Mouse (Mus musculus): Measurements from ENCODE around the gene Dnajc5. TPM values are rescaled to one million over a fixed set of nuclear protein-coding genes. Genes with fewer than 3 reads are reported as not detected.

The Dnajc5 gene
- polyA plus RNA-seq, 1 experiment, result 218 TPM

GRCm38 (mm10) chr2:181496831-181497547 lies 23.3 kb upstream of the Dnajc5 start, which contains the start of gene Tpd52l2:
Gene Tpd52l2, plus strand, starts transcription at chr2:181497142.
- under 1% methylated on average over 46 of the region's 46 CpGs for WGBS
- Histone ChIP-seq H3K27ac (ENCODE audit: insufficient read depth, low read length) (peak within 1 kb of the TSS; percentile 54), H3K4me3 (replicated peaks; ENCODE audit: insufficient read depth, low read depth, low read length) (peak within 1 kb of the TSS; percentile 78), H3K27me3 (ENCODE audit: control insufficient read depth, insufficient read depth, low read length) (no peaks in the 10 kb centered on the region), H3K4me1 (ENCODE audit: control insufficient read depth, insufficient read depth, low read length) (peaks cover 11% of the 10 kb centered on the region)
- TF ChIP-seq POLR2A (IDR thresholded peaks at IDR 0.05; ENCODE audit: borderline replicate concordance, insufficient read depth, low read length) (peak; percentile 85), CTCF (IDR thresholded peaks at IDR 0.05; ENCODE audit: borderline replicate concordance, insufficient read depth, low read depth, low read length) (no peak)
- peak; percentile 92 to 96 for DNase-seq

DNA sequence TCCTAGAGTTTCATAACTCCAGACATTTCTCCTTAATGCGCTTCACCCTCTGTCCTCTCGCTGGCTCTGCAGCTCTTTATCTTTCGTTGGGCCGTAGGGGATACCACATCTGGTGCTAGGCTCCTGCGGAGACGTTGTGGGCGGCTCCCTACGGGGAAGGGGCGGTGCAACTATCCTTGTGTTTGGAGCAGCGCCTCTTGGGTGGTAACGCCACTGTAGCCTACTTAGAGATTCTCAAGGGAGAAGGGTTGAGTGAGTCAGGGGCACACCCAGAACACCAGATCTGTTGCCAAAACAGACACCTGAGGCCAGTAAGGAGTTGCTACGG lies 22.8 kb upstream of the Dnajc5 start:
- H3K27me3 ChIP-seq (ENCODE audit: control insufficient read depth, insufficient read depth, low read length), result no peaks in the 10 kb centered on the region
- H3K27ac ChIP-seq (ENCODE audit: insufficient read depth, low read length), result peak overlapping the region; percentile 54
- WGBS, result under 1% methylated on average over 12 of the region's 12 CpGs
- H3K4me1 ChIP-seq (ENCODE audit: control insufficient read depth, insufficient read depth, low read length), result peaks cover 11% of the 10 kb centered on the region
- DNase-seq, result peak in 1 of 2 experiments; percentile 42
- peak overlapping the region; percentile 77 for H3K4me3 ChIP-seq (replicated peaks; ENCODE audit: insufficient read depth, low read depth, low read length)
- TF ChIP-seq CTCF (IDR thresholded peaks at IDR 0.05; ENCODE audit: borderline replicate concordance, insufficient read depth, low read depth, low read length) (no peak), POLR2A (IDR thresholded peaks at IDR 0.05; ENCODE audit: borderline replicate concordance, insufficient read depth, low read length) (no peak)

GRCm38 (mm10) chr2:181498644-181499043 lies 21.6 kb upstream of the Dnajc5 start:
- 55% methylated on average over 4 of the region's 4 CpGs for WGBS
- H3K4me1 ChIP-seq (ENCODE audit: control insufficient read depth, insufficient read depth, low read length), result peaks cover 11% of the 10 kb centered on the region
- no peaks in the 10 kb centered on the region for H3K27me3 ChIP-seq (ENCODE audit: control insufficient read depth, insufficient read depth, low read length)
- no peak for DNase-seq
- no peak overlapping the region for H3K27ac ChIP-seq (ENCODE audit: insufficient read depth, low read length)
- no peak for TF ChIP-seq POLR2A (IDR thresholded peaks at IDR 0.05; ENCODE audit: borderline replicate concordance, insufficient read depth, low read length)
- TF ChIP-seq CTCF (IDR thresholded peaks at IDR 0.05; ENCODE audit: borderline replicate concordance, insufficient read depth, low read depth, low read length), result no peak
- H3K4me3 ChIP-seq (replicated peaks; ENCODE audit: insufficient read depth, low read depth, low read length), result no peak overlapping the region

- Histone ChIP-seq H3K27me3 (ENCODE audit: control insufficient read depth, insufficient read depth, low read length) (no peaks in the 10 kb centered on the region), H3K27ac (ENCODE audit: insufficient read depth, low read length) (no peak overlapping the region), H3K4me1 (ENCODE audit: control insufficient read depth, insufficient read depth, low read length) (no peaks in the 10 kb centered on the region), H3K4me3 (replicated peaks; ENCODE audit: insufficient read depth, low read depth, low read length) (no peak overlapping the region)
- TF ChIP-seq CTCF (IDR thresholded peaks at IDR 0.05; ENCODE audit: borderline replicate concordance, insufficient read depth, low read depth, low read length), result no peak
- TF ChIP-seq POLR2A (IDR thresholded peaks at IDR 0.05; ENCODE audit: borderline replicate concordance, insufficient read depth, low read length), result no peak
- 93% methylated on average over 2 of the region's 2 CpGs for WGBS
- DNase-seq, result no peak
Measured at GRCm38 (mm10) chr2:181509191-181509590, 11.1 kb upstream of the Dnajc5 start.

GRCm38 (mm10) chr2:181511231-181511630 lies 9.1 kb upstream of the Dnajc5 start:
- Histone ChIP-seq H3K27ac (ENCODE audit: insufficient read depth, low read length) (no peak overlapping the region), H3K4me3 (replicated peaks; ENCODE audit: insufficient read depth, low read depth, low read length) (no peak overlapping the region), H3K27me3 (ENCODE audit: control insufficient read depth, insufficient read depth, low read length) (no peaks in the 10 kb centered on the region), H3K4me1 (ENCODE audit: control insufficient read depth, insufficient read depth, low read length) (no peaks in the 10 kb centered on the region)
- DNase-seq, result no peak
- 91% methylated on average over 8 of the region's 8 CpGs for WGBS
- TF ChIP-seq CTCF (IDR thresholded peaks at IDR 0.05; ENCODE audit: borderline replicate concordance, insufficient read depth, low read depth, low read length) (no peak), POLR2A (IDR thresholded peaks at IDR 0.05; ENCODE audit: borderline replicate concordance, insufficient read depth, low read length) (no peak)

GRCm38 (mm10) chr2:181519201-181519600 lies 1.1 kb upstream of the Dnajc5 start:
- Histone ChIP-seq H3K4me3 (replicated peaks; ENCODE audit: insufficient read depth, low read depth, low read length) (no peak overlapping the region), H3K27me3 (ENCODE audit: control insufficient read depth, insufficient read depth, low read length) (no peaks in the 10 kb centered on the region), H3K27ac (ENCODE audit: insufficient read depth, low read length) (no peak overlapping the region), H3K4me1 (ENCODE audit: control insufficient read depth, insufficient read depth, low read length) (peaks cover 3% of the 10 kb centered on the region; the same call in 1 of the 2 replicates)
- 79% methylated on average over 3 of the region's 3 CpGs for WGBS
- DNase-seq, result no peak
- TF ChIP-seq POLR2A (IDR thresholded peaks at IDR 0.05; ENCODE audit: borderline replicate concordance, insufficient read depth, low read length) (no peak), CTCF (IDR thresholded peaks at IDR 0.05; ENCODE audit: borderline replicate concordance, insufficient read depth, low read depth, low read length) (no peak)

DNA sequence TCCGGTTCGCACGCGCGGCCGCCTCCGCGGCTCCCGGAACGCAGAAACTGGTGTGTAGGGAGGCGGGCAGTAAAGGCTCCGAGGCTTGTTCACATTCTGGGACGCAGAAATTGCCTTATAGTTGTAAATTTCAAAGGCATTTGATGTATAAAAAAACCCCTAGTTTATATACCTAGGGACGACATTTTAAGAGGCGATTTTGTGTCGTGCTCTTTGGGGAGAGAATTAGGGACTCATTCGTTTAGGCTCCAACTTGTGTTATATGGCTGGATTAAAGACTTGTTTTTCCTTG lies 597 bp downstream of the Dnajc5 start:
- TF ChIP-seq POLR2A (IDR thresholded peaks at IDR 0.05; ENCODE audit: borderline replicate concordance, insufficient read depth, low read length), result no peak
- no peak for TF ChIP-seq CTCF (IDR thresholded peaks at IDR 0.05; ENCODE audit: borderline replicate concordance, insufficient read depth, low read depth, low read length)
- DNase-seq, result no peak
- Histone ChIP-seq H3K27ac (ENCODE audit: insufficient read depth, low read length) (peak overlapping the region; percentile 74), H3K4me1 (ENCODE audit: control insufficient read depth, insufficient read depth, low read length) (peaks cover 3% of the 10 kb centered on the region; the same call in 1 of the 2 replicates), H3K27me3 (ENCODE audit: control insufficient read depth, insufficient read depth, low read length) (no peaks in the 10 kb centered on the region), H3K4me3 (replicated peaks; ENCODE audit: insufficient read depth, low read depth, low read length) (peak overlapping the region; percentile 67)
- 1% methylated on average over 17 of the region's 17 CpGs for whole genome bisulfite sequencing

- TF ChIP-seq POLR2A (IDR thresholded peaks at IDR 0.05; ENCODE audit: borderline replicate concordance, insufficient read depth, low read length), result no peak
- TF ChIP-seq CTCF (IDR thresholded peaks at IDR 0.05; ENCODE audit: borderline replicate concordance, insufficient read depth, low read depth, low read length), result no peak
- WGBS, result 28% methylated on average over 10 of the region's 10 CpGs
Measured at GRCm38 (mm10) chr2:181521491-181521890, 1.2 kb downstream of the Dnajc5 start.

More at GRCm38 (mm10) chr2:181521491-181521890, 1.2 kb downstream of the Dnajc5 start:
- H3K4me1 ChIP-seq (ENCODE audit: control insufficient read depth, insufficient read depth, low read length), result peaks cover 3% of the 10 kb centered on the region; the same call in 1 of the 2 replicates
- peak overlapping the region; percentile 67 for H3K4me3 ChIP-seq (replicated peaks; ENCODE audit: insufficient read depth, low read depth, low read length)
- no peak overlapping the region for H3K27ac ChIP-seq (ENCODE audit: insufficient read depth, low read length)
- H3K27me3 ChIP-seq (ENCODE audit: control insufficient read depth, insufficient read depth, low read length), result no peaks in the 10 kb centered on the region
- DNase-seq, result no peak

Measured in cerebellum, adult 2 months (tissue).